In genomic region chr6:126595130-126595529, GRCm38 (mm10) we compare ENCODE assay signal across 25 mouse cellular contexts. TPM values are rescaled to one million over a fixed set of nuclear protein-coding genes. Genes with fewer than 3 reads are reported as not detected.
DNase-seq lines count a peak whose midpoint lies in the region; ATAC-seq and TF ChIP-seq lines count a peak whose summit lies in the region.
"Had no signal": no experiment of that assay in that cellular context is flagged by ENCODE, and none has a peak within 500 bp of the region (broad histone marks: within the 10 kb centered on the region; RNA-seq: fewer than 3 reads in every experiment).

No protein-coding gene starts in this region.

- ATAC-seq in forebrain, embryonic 16.5 days = no peak
- ATAC-seq in forebrain, postnatal 0 days = no peak
- peak; percentile 28 for ATAC-seq in Patski
- ATAC-seq: intestine, embryonic 15.5 days had no signal

- peak overlapping the region; percentile 91 for H3K27ac ChIP-seq in cerebellum, adult 2 months (ENCODE audit: insufficient read depth, low read length)
- H3K27ac ChIP-seq in forebrain, embryonic 16.5 days (ENCODE audit: low read length) = peak overlapping the region; percentile 79; the same call in 1 of the 2 replicates
- H3K27ac ChIP-seq in forebrain, postnatal 0 days (ENCODE audit: low read depth, low read length) = no peak overlapping the region
- H3K27ac ChIP-seq: forebrain, embryonic 10.5 days; heart, adult 2 months; heart, embryonic 10.5 days; heart, embryonic 13.5 days; hindbrain, embryonic 12.5 days; intestine, embryonic 15.5 days had no signal

- no peaks in the 10 kb centered on the region for H3K36me3 ChIP-seq in forebrain, embryonic 16.5 days (ENCODE audit: control insufficient read depth, insufficient read depth)
- no peaks in the 10 kb centered on the region for H3K36me3 ChIP-seq in forebrain, postnatal 0 days (ENCODE audit: insufficient read depth)
- H3K36me3 ChIP-seq: forebrain, embryonic 10.5 days; G1E; heart, embryonic 10.5 days; heart, embryonic 13.5 days; hindbrain, embryonic 12.5 days; intestine, embryonic 15.5 days had no signal

- no peak for TF ChIP-seq CTCF in cerebellum, adult 2 months (IDR thresholded peaks at IDR 0.05; ENCODE audit: borderline replicate concordance, insufficient read depth, low read depth, low read length)
- no peak for TF ChIP-seq CTCF in forebrain, postnatal 0 days (IDR thresholded peaks at IDR 0.05; ENCODE audit: low read depth)
- no peak for TF ChIP-seq CTCF in Patski (IDR thresholded peaks at IDR 0.05)

- peak; percentile 51 to 53 for DNase-seq in cerebellum, adult 2 months
- no peak for DNase-seq in cerebellum, adult 9-11 months
- DNase-seq in forebrain, postnatal 0 days = no peak
- peak; percentile 7 for DNase-seq in kidney, adult 11 months
- DNase-seq in kidney, adult 18-20 months = no peak
- DNase-seq in Patski (ENCODE audit: low read depth, low spot score) = no peak
- no peak for DNase-seq in thymus, postnatal 25 days
- DNase-seq: adrenal gland, adult 2 months; adrenal gland, postnatal 14 days; B cell, adult 2 months; cerebellum, adult 18-20 months; gastrocnemius, postnatal 36 days; heart, adult 2 months; heart, postnatal 14 days; heart, postnatal 4 days; kidney, adult 2 months had no signal

- 36% methylated on average over 5 of the region's 5 CpGs for WGBS in cerebellum, adult 2 months
- WGBS in forebrain, embryonic 16.5 days = 26% methylated on average over 5 of the region's 5 CpGs
- WGBS in forebrain, postnatal 0 days = 32% methylated on average over 5 of the region's 5 CpGs

- no peaks in the 10 kb centered on the region for H3K9me3 ChIP-seq in forebrain, embryonic 16.5 days (ENCODE audit: control insufficient read depth, low read length)
- H3K9me3 ChIP-seq in forebrain, postnatal 0 days (ENCODE audit: low read length) = no peaks in the 10 kb centered on the region
- H3K9me3 ChIP-seq: forebrain, embryonic 10.5 days; heart, embryonic 10.5 days; heart, embryonic 13.5 days; hindbrain, embryonic 12.5 days; intestine, embryonic 15.5 days had no signal

- no peak for TF ChIP-seq POLR2A in cerebellum, adult 2 months (IDR thresholded peaks at IDR 0.05; ENCODE audit: borderline replicate concordance, insufficient read depth, low read length)

- peaks cover 78% of the 10 kb centered on the region for H3K4me1 ChIP-seq in cerebellum, adult 2 months (ENCODE audit: control insufficient read depth, insufficient read depth, low read length)
- peaks cover 16% of the 10 kb centered on the region for H3K4me1 ChIP-seq in forebrain, embryonic 16.5 days (replicated peaks; ENCODE audit: control insufficient read depth, insufficient read depth, low read length)
- H3K4me1 ChIP-seq in forebrain, postnatal 0 days (ENCODE audit: insufficient read depth) = 0 out of 2 replicates have a peak, but pooled peaks cover 7% of the 10 kb centered on the region
- H3K4me1 ChIP-seq: hindbrain, embryonic 12.5 days; intestine, embryonic 15.5 days had no signal

- H3K4me2 ChIP-seq in forebrain, embryonic 16.5 days (ENCODE audit: low read length) = no peak overlapping the region
- H3K4me2 ChIP-seq in forebrain, postnatal 0 days (ENCODE audit: low read depth) = no peak overlapping the region
- H3K4me2 ChIP-seq: heart, embryonic 13.5 days; hindbrain, embryonic 12.5 days; intestine, embryonic 15.5 days had no signal

- in situ Hi-C loops in Patski (cut with MboI; ENCODE audit: low pct_unique_long_range_greater_than_20kb) = no loop called here

- no peak overlapping the region for H3K4me3 ChIP-seq in cerebellum, adult 2 months (replicated peaks; ENCODE audit: insufficient read depth, low read depth, low read length)
- H3K4me3 ChIP-seq in forebrain, embryonic 16.5 days (replicated peaks; ENCODE audit: low read length) = no peak overlapping the region
- H3K4me3 ChIP-seq in forebrain, postnatal 0 days (ENCODE audit: low read depth, low read length) = no peak overlapping the region
- H3K4me3 ChIP-seq: forebrain, embryonic 10.5 days; heart, adult 2 months; heart, embryonic 10.5 days; heart, embryonic 13.5 days; hindbrain, embryonic 12.5 days; intestine, embryonic 15.5 days had no signal

- POLR2A ChIA-PET in Patski (lab: Charles Lee) = interaction anchor here (0.6 kb wide), 1 partner anchor 28 kb away, joined by 3 read pairs; no protein-coding TSS in a partner anchor

- H3K27me3 ChIP-seq in cerebellum, adult 2 months (ENCODE audit: control insufficient read depth, insufficient read depth, low read length) = no peaks in the 10 kb centered on the region
- H3K27me3 ChIP-seq in forebrain, embryonic 16.5 days (replicated peaks; ENCODE audit: control insufficient read depth, insufficient read depth, low read length) = no peaks in the 10 kb centered on the region
- no peaks in the 10 kb centered on the region for H3K27me3 ChIP-seq in forebrain, postnatal 0 days (ENCODE audit: insufficient read depth, low read length)
- H3K27me3 ChIP-seq in Patski = peaks cover 7% of the 10 kb centered on the region
- H3K27me3 ChIP-seq: hindbrain, embryonic 12.5 days; intestine, embryonic 15.5 days had no signal

- CTCF ChIA-PET in Patski (lab: Charles Lee) = interaction anchor here (1.2 kb wide), 1 partner anchor 63 kb away, joined by 3 read pairs; no protein-coding TSS in a partner anchor

- H3K9ac ChIP-seq in forebrain, embryonic 16.5 days (replicated peaks; ENCODE audit: low read depth, low read length) = no peak overlapping the region
- no peak overlapping the region; the same call in 1 of the 2 replicates for H3K9ac ChIP-seq in forebrain, postnatal 0 days
- H3K9ac ChIP-seq: heart, embryonic 13.5 days; hindbrain, embryonic 12.5 days; intestine, embryonic 15.5 days had no signal

RNA-seq across cellular contexts. Expression of gene Kcna1, which starts 51.1 kb away (rescaled TPM):
- 71.1 and 72.6 TPM in 2 replicates for polyA plus RNA-seq in cerebellum, adult 2 months (2012; rRNA removed)
- 4.5 and 4.9 TPM in 2 replicates for polyA plus RNA-seq in forebrain, embryonic 16.5 days (2015; fragmentation: Nextera tagmentation; extraction: Ambion mirVana)
- 4.8 and 5.9 TPM in 2 replicates for total RNA-seq in forebrain, postnatal 0 days (2014; rRNA removed)
- polyA plus RNA-seq in forebrain, postnatal 0 days (2015; fragmentation: Nextera tagmentation; extraction: Ambion mirVana) = 3.6 and 4.4 TPM in 2 replicates
- 0.42 TPM for polyA plus RNA-seq in Patski (2021)
- total RNA-seq: CH12.LX; granulocyte monocyte progenitor cell, adult 5-6 weeks had no signal
- polyA plus RNA-seq: G1E had no signal

RNA-seq across cellular contexts. Expression of gene Kcna5, which starts 59.9 kb away (rescaled TPM):
- 0.80 and 1.0 TPM in 2 replicates for polyA plus RNA-seq in cerebellum, adult 2 months (2012; rRNA removed)
- 2.2 and 2.4 TPM in 2 replicates for polyA plus RNA-seq in forebrain, embryonic 16.5 days (2015; fragmentation: Nextera tagmentation; extraction: Ambion mirVana)
- total RNA-seq in forebrain, postnatal 0 days (2014; rRNA removed) = 4.2 and 8.0 TPM in 2 replicates
- polyA plus RNA-seq in forebrain, postnatal 0 days (2015; fragmentation: Nextera tagmentation; extraction: Ambion mirVana) = 2.4 and 3.7 TPM in 2 replicates
- polyA plus RNA-seq in Patski (2021) = 1.4 TPM
- total RNA-seq: CH12.LX; G1E; granulocyte monocyte progenitor cell, adult 5-6 weeks had no signal
- polyA plus RNA-seq: G1E had no signal

Comparison
In these comparisons a context has a peak if more than half of its experiments do, and no peak if none do; other contexts are left out.
1. DNase-seq: peak in cerebellum, adult 2 months (2 of 2) and kidney, adult 11 months (single experiment); none in cerebellum, adult 9-11 months (single experiment), forebrain, postnatal 0 days (single experiment), kidney, adult 18-20 months (single experiment), Patski (single experiment) and thymus, postnatal 25 days (single experiment).
2. RNA of gene Kcna1, which starts 51.1 kb away (polyA plus RNA-seq): 71.1 to 72.6 TPM in cerebellum, adult 2 months; 4.5 to 4.9 TPM in forebrain, embryonic 16.5 days, 3.6 to 4.4 TPM in forebrain, postnatal 0 days and 0.42 TPM in Patski (single experiment); every median in the first group is over 10 times any median in the second.